Mouse (Mus musculus) G1E (cell line): ENCODE measurements at regions not wholly inside any gene's neighbourhood (a gene's known extent, or its start where the extent isn't known, plus 50 kb on each side); places are given as distances from the start of the nearest gene placed in this dataset.

Experiments used
- CTCF ChIP-seq: IDR thresholded peaks from 2 replicates; pipeline ENCODE4 v1.5.1; 2012; ENCODE audit warnings: low read depth, low read length, inconsistent platforms, mixed read lengths
- POLR2AphosphoS5 ChIP-seq: IDR thresholded peaks from 2 replicates; pipeline ENCODE4 v1.6.1; 2012; ENCODE audit warnings: low read depth, low read length, inconsistent platforms; ENCODE audit not compliant: insufficient replicate concordance

GRCm38 (mm10) chr3:58122456-58123359 is 274.8 kb upstream of the Pfn2 start:
- TF ChIP-seq POLR2AphosphoS5, result no peak
- TF ChIP-seq CTCF, result peak; percentile 46
